Mouse (Mus musculus) bone marrow macrophage, adult 2 months (primary cell): ENCODE results near the gene Sectm1b.

ENCODE experiments used
- CTCF ChIP-seq: IDR thresholded peaks from 2 replicates; pipeline ENCODE4 v1.5.1; 2012; ENCODE audit warnings: low read depth, mild to moderate bottlenecking, low read length, moderate library complexity
- POLR2A ChIP-seq: IDR thresholded peaks from 2 replicates; pipeline ENCODE4 v1.6.1; 2012; ENCODE audit warnings: mild to moderate bottlenecking, low read depth, low read length, borderline replicate concordance

DNA sequence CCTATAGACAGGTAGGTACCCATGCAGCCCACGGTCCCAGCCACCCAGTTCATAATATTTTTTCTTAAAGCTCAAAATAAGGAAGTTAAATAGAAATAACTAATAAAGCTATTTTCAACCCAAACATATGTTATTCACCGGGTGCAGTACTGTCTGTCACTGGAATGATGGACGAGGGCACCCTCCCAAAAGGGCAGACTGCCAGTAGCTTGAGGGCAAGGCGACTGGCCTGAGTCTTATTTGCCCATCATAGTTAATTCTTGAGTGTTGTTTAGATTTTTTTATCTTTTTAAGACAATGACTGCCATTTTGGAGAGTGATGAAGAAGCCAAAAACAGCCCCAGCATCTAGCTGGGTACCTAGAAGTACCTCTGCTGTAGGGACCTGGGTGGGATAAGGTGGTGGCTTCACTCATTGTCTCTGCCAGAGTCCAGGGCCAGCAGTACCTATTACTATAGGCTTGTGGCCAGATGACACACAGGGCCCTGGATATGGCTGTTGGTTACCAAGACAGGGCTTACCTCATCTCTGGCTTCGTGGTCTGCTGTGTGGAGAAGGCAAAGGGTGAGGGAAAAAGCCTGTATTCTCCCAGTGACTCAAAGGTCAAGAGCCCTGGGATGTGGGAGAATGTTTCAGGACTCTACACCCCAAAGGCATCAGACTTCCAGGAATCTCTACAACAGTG, 48.9 kb upstream of the Sectm1b start:
- TF ChIP-seq CTCF (no peak), POLR2A (no peak)
